Mouse (Mus musculus) myocyte (in vitro differentiated cells): ENCODE measurements around the gene Ino80d.

Experiments used
- CEBPB ChIP-seq: IDR thresholded peaks from 2 replicates; pipeline ENCODE4 v1.6.1; 2011; ENCODE audit warnings: mild to moderate bottlenecking, moderate library complexity; ENCODE audit not compliant: poor library complexity, insufficient read depth, severe bottlenecking
- MAX ChIP-seq: IDR thresholded peaks from one replicate; pipeline ENCODE4 v1.6.1; 2011; ENCODE audit warnings: low read depth, mild to moderate bottlenecking, control low read depth
- MYOD1 ChIP-seq, 3 experiments: IDR thresholded peaks; one replicate each; pipeline ENCODE4 v1.6.1; 2011; ENCODE audit warnings: control low read depth in 2 of 3, low read depth in 2 of 3, mild to moderate bottlenecking in 2 of 3, moderate library complexity in 1 of 3; ENCODE audit not compliant: insufficient read length in 2 of 3, control insufficient read depth in 1 of 3
- POLR2A ChIP-seq: IDR thresholded peaks from one replicate; pipeline ENCODE4 v1.6.1; 2011; ENCODE audit warnings: low read depth, mild to moderate bottlenecking, control low read depth, moderate library complexity; ENCODE audit not compliant: insufficient read length
- TCF12 ChIP-seq: IDR thresholded peaks from one replicate; pipeline ENCODE4 v1.6.1; 2011; ENCODE audit warnings: mild to moderate bottlenecking, control low read depth; ENCODE audit not compliant: poor library complexity, insufficient read depth, severe bottlenecking

DNA sequence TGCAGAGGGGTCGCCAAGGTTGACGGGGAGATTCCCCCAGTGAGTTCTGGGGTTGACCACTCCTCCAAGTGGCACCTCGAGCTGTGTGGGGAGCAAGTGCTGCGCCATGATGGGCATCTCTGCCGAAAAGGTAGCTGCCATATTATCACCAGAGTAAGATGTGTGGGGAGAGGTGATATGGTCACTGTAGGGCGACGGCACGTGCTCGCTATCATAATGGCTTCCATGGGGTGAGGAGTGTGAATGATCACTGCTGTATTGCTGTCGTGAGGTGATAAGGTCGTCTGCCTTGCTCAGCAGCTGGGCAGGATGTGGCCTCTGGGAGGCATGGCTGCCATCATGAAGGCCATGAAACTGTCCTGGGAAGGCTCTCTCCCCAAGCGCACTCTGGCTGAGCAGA, 56.1 kb downstream of the Ino80d start:
- no peak for TF ChIP-seq POLR2A
- TF ChIP-seq CEBPB: no peak
- no peak for TF ChIP-seq TCF12
- no peak for TF ChIP-seq MAX
- TF ChIP-seq MYOD1 (IDR thresholded peaks at IDR 0.05; ENCODE audit: control insufficient read depth in 1 of 3, insufficient read length in 2 of 3, low read depth in 2 of 3): no peak
